Mouse (Mus musculus) ES-E14 (cell line): ENCODE measurements around the gene Tmem120b. TPM values are rescaled to one million over a fixed set of nuclear protein-coding genes. Genes with fewer than 3 reads are reported as not detected.

Experiments used
- DNase-seq: peaks from one replicate; pipeline ENCODE4 v3.0.0-alpha.2; 2013; ENCODE audit warnings: low read depth, low spot score
- H3K27ac ChIP-seq: 2 replicates; pipeline ENCODE4 v1.5.1; 2012; ENCODE audit warnings: low read depth, mild to moderate bottlenecking, low read length, moderate library complexity, mixed read lengths; ENCODE audit not compliant: poor library complexity, insufficient read depth, severe bottlenecking
- H3K36me3 ChIP-seq: 2 replicates; pipeline ENCODE4 v1.6.1; 2012; ENCODE audit warnings: mild to moderate bottlenecking, low read length, moderate library complexity, mixed read lengths; ENCODE audit not compliant: control insufficient read depth, poor library complexity, insufficient read depth, severe bottlenecking
- H3K4me1 ChIP-seq, 2 experiments: fragments of 150-350 bp in 1 of 2; sonication (generic) in 1 of 2; 2 replicates each; pipeline ENCODE4 v1.6.1; 2012; ENCODE audit warnings: low read length in 2 of 2, mild to moderate bottlenecking in 1 of 2, mixed read lengths in 1 of 2; ENCODE audit not compliant: control insufficient read depth in 2 of 2, insufficient read depth in 2 of 2, poor library complexity in 1 of 2
- H3K4me3 ChIP-seq, 2 experiments: fragments of 150-350 bp in 1 of 2; sonication (generic) in 1 of 2; 2 replicates each; pipeline ENCODE4 v1.5.1; 2012; ENCODE audit warnings: low read length in 2 of 2, low read depth in 1 of 2, mild to moderate bottlenecking in 1 of 2, mixed read lengths in 1 of 2; ENCODE audit not compliant: insufficient read depth in 1 of 2, poor library complexity in 1 of 2, severe bottlenecking in 1 of 2
- H3K9ac ChIP-seq: 2 replicates; pipeline ENCODE4 v1.6.1; 2012; ENCODE audit warnings: low read depth, mild to moderate bottlenecking, low read length, mixed read lengths; ENCODE audit not compliant: poor library complexity, insufficient read depth, severe bottlenecking
- H3K9me3 ChIP-seq: fragments of 150-350 bp; sonication (generic); 2 replicates; pipeline ENCODE4 v1.6.1; 2012; ENCODE audit warnings: low read depth, mild to moderate bottlenecking, low read length; ENCODE audit not compliant: control insufficient read depth, insufficient read depth
- CHD2 ChIP-seq: IDR thresholded peaks from 2 replicates; pipeline ENCODE4 v1.6.1; 2014; ENCODE audit warnings: mild to moderate bottlenecking, low read depth, low read length, inconsistent platforms
- HCFC1 ChIP-seq: IDR thresholded peaks from 2 replicates; pipeline ENCODE4 v1.6.1; 2012; ENCODE audit warnings: low read length, inconsistent platforms, borderline replicate concordance; ENCODE audit not compliant: insufficient read depth
- MAFK ChIP-seq: IDR thresholded peaks from 2 replicates; pipeline ENCODE4 v1.6.1; 2014; ENCODE audit warnings: mild to moderate bottlenecking, low read depth, low read length, inconsistent platforms; ENCODE audit not compliant: insufficient read depth
- ZC3H11A ChIP-seq: IDR thresholded peaks from 2 replicates; pipeline ENCODE4 v1.6.1; 2012; ENCODE audit warnings: low read depth, mild to moderate bottlenecking, inconsistent platforms, low read length, borderline replicate concordance
- ZNF384 ChIP-seq: IDR thresholded peaks from 2 replicates; pipeline ENCODE4 v1.6.1; 2012; ENCODE audit warnings: low read depth, low read length, inconsistent platforms
- in situ Hi-C, 2 experiments: fragments of 600-800 bp; cut with MboI; formaldehyde crosslinking; loops; one replicate each; pipeline ENCODE4 v1.15.1; 2025; ENCODE audit warnings: low sequenced_read_pairs in 2 of 2, inconsistent platforms in 1 of 2; ENCODE audit not compliant: unreplicated experiment in 2 of 2
- total RNA-seq: library from RNA; depleted of rRNA; stranded (reverse); fragments of 300-350 nt; gene quantifications from 2 replicates; pipeline ENCODE4 v1.2.3, GENCODE M21; 2012

Tmem120b gene
- total RNA-seq, 1 experiment: 21.9 TPM

DNA sequence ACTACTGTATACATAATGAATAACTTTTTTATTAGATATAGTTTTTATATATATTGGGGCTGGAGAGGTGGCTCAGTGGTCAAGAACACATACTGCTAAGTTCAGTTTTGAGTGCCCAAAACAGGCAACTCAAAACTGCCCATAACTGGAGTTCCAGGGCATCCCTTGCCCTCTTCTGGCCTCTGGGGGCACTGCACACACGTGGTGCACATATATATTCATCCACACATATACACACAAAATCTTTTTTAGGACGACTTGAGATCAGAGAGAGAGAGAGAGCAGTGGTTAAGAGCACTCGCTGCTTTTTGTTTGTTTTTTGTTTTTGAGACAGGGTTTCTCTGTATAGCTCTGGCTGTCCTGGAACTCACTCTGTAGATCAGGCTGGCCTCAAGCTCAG, 36.9 kb upstream of the Tmem120b start:
- in situ Hi-C loops: no loop called here

DNA sequence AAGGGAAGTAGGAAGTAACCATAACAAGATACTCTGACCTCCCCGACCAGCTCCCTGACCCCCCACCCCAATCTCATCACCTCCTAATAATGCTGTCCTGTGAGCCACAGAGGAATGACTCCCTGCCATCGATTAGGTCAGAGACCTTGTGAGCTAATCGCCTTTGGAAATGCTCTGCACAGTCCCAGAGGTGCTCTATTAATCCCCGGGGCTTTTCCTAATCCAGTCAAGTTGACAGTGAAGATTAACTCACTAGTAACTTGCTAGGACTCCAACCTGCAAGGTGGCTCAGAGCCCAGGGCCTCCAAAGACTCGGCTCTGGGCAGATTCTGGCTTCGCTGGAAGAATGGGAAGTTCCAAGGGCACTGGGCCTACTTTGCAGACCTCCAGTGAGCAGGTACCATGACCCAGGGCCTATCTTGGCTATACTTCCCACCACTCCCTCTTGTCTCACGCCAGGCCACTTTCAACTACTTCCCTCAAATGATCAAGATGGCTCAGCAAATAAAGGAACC, 34.5 kb upstream of the Tmem120b start:
- no peak overlapping the region for H3K27ac ChIP-seq
- H3K4me3 ChIP-seq: no peak overlapping the region
- peaks cover 10 to 38% of the 10 kb centered on the region in 2 experiments for H3K4me1 ChIP-seq
- H3K36me3 ChIP-seq: no peaks in the 10 kb centered on the region
- DNase-seq: no peak
- TF ChIP-seq MAFK: no peak
- no peak for TF ChIP-seq CHD2
- H3K9ac ChIP-seq: no peak overlapping the region
- no peaks in the 10 kb centered on the region for H3K9me3 ChIP-seq
- in situ Hi-C loops: no loop called here

More for the DNA sequence above, 36.9 kb upstream of the Tmem120b start:
- H3K4me3 ChIP-seq: no peak overlapping the region
- no peak overlapping the region for H3K9ac ChIP-seq
- H3K4me1 ChIP-seq: peaks cover 2 to 34% of the 10 kb centered on the region in 2 experiments; a peak in 3 of 4 replicates
- H3K36me3 ChIP-seq: no peaks in the 10 kb centered on the region
- no peaks in the 10 kb centered on the region for H3K9me3 ChIP-seq
- no peak for TF ChIP-seq CHD2
- peak; percentile 5; the same call in 1 of the 2 replicates for TF ChIP-seq ZC3H11A
- DNase-seq: no peak
- no peak overlapping the region for H3K27ac ChIP-seq

- H3K9me3 ChIP-seq: no peaks in the 10 kb centered on the region
- no peaks in the 10 kb centered on the region for H3K36me3 ChIP-seq
- no peak for TF ChIP-seq CHD2
- no peak for TF ChIP-seq ZNF384
- TF ChIP-seq ZC3H11A: no peak
- no peak for TF ChIP-seq HCFC1
- TF ChIP-seq MAFK: no peak
- no peak overlapping the region; the same call in 1 of the 2 replicates for H3K9ac ChIP-seq
- H3K4me1 ChIP-seq: peaks cover 11 to 33% of the 10 kb centered on the region in 2 experiments
- in situ Hi-C loops: no loop called here
- no peak overlapping the region for H3K4me3 ChIP-seq
- peak overlapping the region; percentile 25; the same call in 1 of the 2 replicates for H3K27ac ChIP-seq
- no peak for DNase-seq
Measured at GRCm38 (mm10) chr5:123035089-123035488, 33.1 kb upstream of the Tmem120b start.

- Histone ChIP-seq H3K9ac (no peak overlapping the region), H3K4me1 (peaks cover 13 to 35% of the 10 kb centered on the region in 2 experiments), H3K27ac (peak overlapping the region; percentile 25; the same call in 1 of the 2 replicates), H3K9me3 (no peaks in the 10 kb centered on the region), H3K4me3 (no peak overlapping the region), H3K36me3 (no peaks in the 10 kb centered on the region)
- in situ Hi-C loops: no loop called here
- peak; percentile 98 for TF ChIP-seq MAFK
- no peak for TF ChIP-seq ZNF384
- DNase-seq: no peak
Measured at GRCm38 (mm10) chr5:123035564-123035963, 32.7 kb upstream of the Tmem120b start.

DNA sequence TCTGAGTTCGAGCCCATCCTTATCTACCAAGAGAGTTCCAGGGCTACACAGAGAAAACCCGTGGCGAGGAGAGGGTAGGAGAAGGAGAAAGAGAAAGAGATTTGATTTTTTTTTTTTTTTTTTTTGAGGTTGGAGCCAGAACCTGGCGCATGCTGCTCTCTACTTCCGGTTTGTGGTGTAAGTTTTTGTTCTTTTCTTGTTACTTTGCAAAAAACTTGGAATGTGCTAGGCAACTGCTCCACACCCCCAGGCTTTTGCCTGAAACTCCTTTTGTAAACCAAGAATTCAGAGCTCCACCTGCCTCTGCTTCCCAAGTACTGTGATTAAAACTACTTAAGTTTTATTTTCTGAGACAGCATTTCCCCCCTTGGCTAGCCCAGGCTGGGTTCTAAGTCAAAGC, 30.1 kb upstream of the Tmem120b start:
- Histone ChIP-seq H3K9ac (peak overlapping the region; percentile 67; the same call in 1 of the 2 replicates), H3K4me1 (peaks cover 13 to 36% of the 10 kb centered on the region in 2 experiments), H3K9me3 (no peaks in the 10 kb centered on the region), H3K4me3 (peak overlapping the region in 1 of 2 experiments; percentile 26; a peak in 1 of 4 replicates), H3K36me3 (no peaks in the 10 kb centered on the region), H3K27ac (peak overlapping the region; percentile 79; the same call in 1 of the 2 replicates)
- peak; percentile 92 for TF ChIP-seq ZNF384
- TF ChIP-seq HCFC1: no peak
- no peak for TF ChIP-seq CHD2
- no peak for TF ChIP-seq MAFK
- no peak for TF ChIP-seq ZC3H11A
- DNase-seq: no peak
- in situ Hi-C loops: no loop called here
